Mouse (Mus musculus) cerebellum, postnatal 10 days (tissue): ENCODE measurements at regions not wholly inside any gene's neighbourhood (a gene's known extent, or its start where the extent isn't known, plus 50 kb on each side); places are given as distances from the start of the nearest gene placed in this dataset.
A peak's percentile ranks its signal among the peaks of the same experiment; 100 is the strongest.

ENCODE experiments used
- DNase-seq, 2 experiments: peaks; one replicate each; pipeline ENCODE4 v3.0.0; 2021; ENCODE audit warnings: mixed read lengths in 2 of 2

DNA sequence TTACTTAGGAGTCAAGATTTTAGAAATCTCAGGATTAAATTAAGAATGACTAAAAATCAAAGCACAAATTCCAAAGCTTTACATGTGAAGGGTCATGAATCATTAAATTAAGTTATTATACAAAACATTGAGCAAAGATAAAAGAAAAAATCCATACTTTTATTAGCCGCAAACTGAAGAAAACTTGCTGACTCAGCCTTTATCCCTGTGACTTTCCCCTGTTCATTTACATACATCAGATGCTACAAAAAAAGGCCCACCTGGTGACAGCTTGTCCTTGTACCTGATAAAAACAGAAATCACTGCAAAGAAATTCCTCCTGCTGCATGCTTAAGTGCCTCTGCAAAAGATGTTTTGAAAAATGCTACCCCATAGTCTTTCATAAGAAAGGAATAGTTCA lies 2555.9 kb upstream of the Pcdh20 start:
- DNase-seq: no peak

DNA sequence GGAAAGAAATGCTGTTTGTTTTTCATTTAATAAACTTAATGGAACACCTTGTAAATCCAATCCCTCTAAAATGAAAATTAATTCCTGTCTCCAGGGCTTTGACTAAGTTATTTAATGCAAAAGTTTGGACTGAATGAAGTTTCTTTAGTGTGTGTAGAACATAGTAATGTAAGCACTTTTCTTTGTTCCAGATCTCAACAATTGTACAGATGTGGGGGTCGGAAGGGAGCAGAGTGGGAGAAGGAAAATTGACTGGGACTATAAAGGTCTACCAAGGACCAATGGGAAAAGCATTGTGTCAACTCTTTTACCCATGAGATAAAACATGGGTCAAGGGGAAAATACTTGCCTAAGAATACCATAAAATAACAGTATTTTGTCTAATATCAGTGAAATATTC lies 2548.9 kb upstream of the Pcdh20 start:
- no peak for DNase-seq

DNA sequence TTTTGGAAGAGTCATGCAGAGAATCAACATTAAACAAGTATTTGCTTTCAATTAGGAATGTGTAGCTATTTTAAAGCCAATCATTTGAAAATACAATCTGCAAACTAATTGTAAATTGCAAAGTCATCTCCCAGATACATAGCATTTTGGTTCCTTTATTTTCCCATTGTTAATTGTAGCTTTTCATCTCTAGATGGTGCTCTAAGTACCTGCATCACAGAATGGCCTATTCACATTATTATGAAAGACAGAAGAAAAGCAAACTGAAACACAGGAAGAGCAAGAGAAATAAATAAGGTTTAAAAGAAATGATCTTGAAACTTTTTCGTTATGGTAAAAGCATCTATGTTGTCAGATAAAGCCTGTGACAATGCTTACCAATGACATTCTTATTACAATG lies 2543.5 kb upstream of the Pcdh20 start:
- peak in 1 of 2 experiments; percentile 10 for DNase-seq
